Mouse (Mus musculus) kidney, embryonic 14.5 days (tissue): ENCODE measurements around the gene Ttc3. TPM values are rescaled to one million over a fixed set of nuclear protein-coding genes. Genes with fewer than 3 reads are reported as not detected.
"Not testable (repeated sequence)": the region's sequence is repeated elsewhere in the genome, so short reads cannot be mapped to it uniquely, and the experiment has no call there.

Experiments used
- ATAC-seq: fragments of 200-750 bp; cut with Nextera tagmentation; 2 replicates; pipeline ENCODE4 v1.8.0; 2017; ENCODE audit warnings: moderate number of reproducible peaks, mild to moderate bottlenecking, moderate TSS enrichment, moderate library complexity; ENCODE audit not compliant: low FRiP score, low TSS enrichment
- H3K27ac ChIP-seq: fragments of 300-500 bp; sonication (generic); 2 replicates; pipeline ENCODE4 v1.5.1; 2014; ENCODE audit warnings: low read depth, mild to moderate bottlenecking, low read length, moderate library complexity, mixed read lengths
- H3K27me3 ChIP-seq: fragments of 300-500 bp; sonication (generic); 2 replicates; pipeline ENCODE4 v1.6.1; 2014; ENCODE audit warnings: mild to moderate bottlenecking, low read length; ENCODE audit not compliant: control insufficient read depth, insufficient read depth
- H3K36me3 ChIP-seq: fragments of 300-500 bp; sonication (generic); 2 replicates; pipeline ENCODE4 v1.6.1; 2014; ENCODE audit warnings: low read length, mixed read lengths; ENCODE audit not compliant: control insufficient read depth, insufficient read depth
- H3K4me1 ChIP-seq: fragments of 300-500 bp; sonication (generic); 2 replicates; pipeline ENCODE4 v1.6.1; 2014; ENCODE audit warnings: low read length, mixed read lengths; ENCODE audit not compliant: control insufficient read depth, insufficient read depth
- H3K4me2 ChIP-seq: fragments of 300-500 bp; sonication (generic); replicated peaks from 2 replicates; pipeline ENCODE4 v1.6.1; 2014; ENCODE audit warnings: low read depth, mild to moderate bottlenecking, low read length
- H3K4me3 ChIP-seq: fragments of 300-500 bp; sonication (generic); 2 replicates; pipeline ENCODE4 v1.5.1; 2014; ENCODE audit warnings: mild to moderate bottlenecking, low read length
- H3K9ac ChIP-seq: fragments of 300-500 bp; sonication (generic); 2 replicates; pipeline ENCODE4 v1.6.1; 2014; ENCODE audit warnings: low read depth, mild to moderate bottlenecking, low read length, moderate library complexity
- H3K9me3 ChIP-seq: fragments of 300-500 bp; sonication (generic); 2 replicates; pipeline ENCODE4 v1.6.1; 2016; ENCODE audit warnings: low read length; ENCODE audit not compliant: control insufficient read depth
- WGBS: fragments of 180-500 bp; shearing (Covaris S2); extraction: QIAGEN DNeasy Blood & Tissue Kit; methylation state at CpG from one replicate; pipeline ENCODE4 v1.1.7; 2014; 5-methylcytosine and 5-hydroxymethylcytosine counted together
- polyA plus RNA-seq: library from polyadenylated mRNA; unstranded; fragments of >200 nt; fragmentation: Nextera tagmentation; extraction: Ambion mirVana; gene quantifications from 2 replicates; pipeline ENCODE4 v1.2.1, GENCODE M21; 2014

Gene Ttc3
- polyA plus RNA-seq, 1 experiment from 2014 or later: 269 TPM

GRCm38 (mm10) chr16:94489326-94489725, 118.9 kb downstream of the Ttc3 start:
- no peaks in the 10 kb centered on the region for H3K27me3 ChIP-seq
- H3K27ac ChIP-seq: no peak overlapping the region
- H3K36me3 ChIP-seq: no peaks in the 10 kb centered on the region
- no peak overlapping the region for H3K4me3 ChIP-seq
- H3K4me1 ChIP-seq: no peaks in the 10 kb centered on the region
- H3K9me3 ChIP-seq: no peaks in the 10 kb centered on the region
- WGBS: 92% methylated on average over 5 of the region's 5 CpGs
- H3K4me2 ChIP-seq: no peak overlapping the region
- no peak overlapping the region for H3K9ac ChIP-seq
- ATAC-seq: no peak

GRCm38 (mm10) chr16:94497176-94497575, 126.8 kb downstream of the Ttc3 start:
- H3K9me3 ChIP-seq, H3K27me3 ChIP-seq, H3K4me3 ChIP-seq, ATAC-seq, H3K4me1 ChIP-seq, H3K4me2 ChIP-seq, H3K27ac ChIP-seq, H3K9ac ChIP-seq: not testable (repeated sequence)
- WGBS: 96% methylated on average over 7 of the region's 7 CpGs
- H3K36me3 ChIP-seq: peaks cover 48% of the 10 kb centered on the region

DNA sequence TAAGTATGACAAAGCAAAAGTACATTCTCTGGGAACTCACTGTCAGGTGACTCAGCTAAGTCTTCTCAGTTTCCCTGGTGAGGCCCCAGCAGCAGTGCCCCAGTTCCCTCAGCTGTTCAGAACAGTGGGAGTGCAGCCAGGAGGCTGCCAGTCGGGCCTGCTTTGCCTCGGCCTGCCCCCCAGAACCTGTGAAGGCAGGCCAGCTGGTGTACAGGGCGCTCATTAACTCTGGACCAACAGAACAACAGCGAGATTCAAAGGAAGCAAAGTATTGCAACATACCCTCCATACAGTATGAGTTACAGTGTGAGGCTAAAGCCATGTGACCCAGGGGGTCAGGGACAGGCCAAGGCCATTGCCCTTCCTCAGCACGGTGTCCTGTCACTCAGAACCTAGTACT, 127.5 kb downstream of the Ttc3 start:
- Histone ChIP-seq H3K9me3 (no peaks in the 10 kb centered on the region), H3K4me2 (no peak overlapping the region), H3K9ac (no peak overlapping the region), H3K4me3 (no peak overlapping the region), H3K36me3 (peaks cover 50% of the 10 kb centered on the region), H3K27me3 (no peaks in the 10 kb centered on the region), H3K27ac (no peak overlapping the region), H3K4me1 (no peaks in the 10 kb centered on the region)
- ATAC-seq: no peak
- 85% methylated on average over 5 of the region's 5 CpGs for WGBS

DNA sequence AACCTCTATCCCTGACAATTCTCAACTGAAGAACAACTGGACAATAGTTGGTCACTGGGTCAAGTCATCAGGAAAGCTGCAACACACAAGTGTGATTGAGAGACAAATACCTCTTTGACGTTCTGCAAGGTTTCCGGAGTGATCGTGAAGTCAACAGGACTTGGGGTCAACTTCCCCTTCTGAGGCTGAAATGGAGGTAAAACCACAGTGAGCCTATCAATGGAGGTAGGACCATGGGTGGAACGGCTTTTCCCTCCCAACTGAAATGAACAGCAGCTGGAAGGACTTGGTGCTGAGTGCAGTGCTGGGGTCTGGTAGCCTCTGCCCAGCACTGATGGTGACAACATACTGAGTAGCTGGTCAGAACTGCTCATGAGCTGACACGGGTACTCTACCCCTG, 133.8 kb downstream of the Ttc3 start:
- no peak for ATAC-seq
- H3K4me1 ChIP-seq: no peaks in the 10 kb centered on the region
- no peak overlapping the region for H3K27ac ChIP-seq
- H3K9ac ChIP-seq: no peak overlapping the region
- no peak overlapping the region for H3K4me3 ChIP-seq
- H3K4me2 ChIP-seq: no peak overlapping the region
- H3K9me3 ChIP-seq: no peaks in the 10 kb centered on the region
- no peaks in the 10 kb centered on the region for H3K27me3 ChIP-seq
- 95% methylated on average over 5 of the region's 5 CpGs for WGBS
- H3K36me3 ChIP-seq: peaks cover 63% of the 10 kb centered on the region

DNA sequence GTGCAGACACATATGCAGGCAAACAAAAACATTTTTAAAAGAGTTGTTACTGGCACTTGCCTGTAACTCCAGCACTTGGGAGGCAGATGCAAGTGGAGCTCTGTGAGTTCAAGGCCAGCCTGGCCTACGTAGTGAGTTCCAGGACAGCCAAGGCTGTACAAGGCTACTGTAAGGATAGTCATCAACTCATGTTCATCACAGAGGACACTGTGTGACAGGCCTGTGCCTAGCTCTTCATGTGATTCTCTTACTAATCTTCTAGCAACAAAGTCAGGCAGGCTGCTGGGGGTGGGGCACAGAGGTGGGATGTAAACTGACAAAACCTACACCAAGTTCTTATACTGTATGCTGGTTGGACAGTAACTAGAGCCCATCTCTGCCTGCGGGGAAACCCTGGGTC, 136.7 kb downstream of the Ttc3 start:
- 93% methylated on average over 2 of the region's 2 CpGs for whole genome bisulfite sequencing
- no peaks in the 10 kb centered on the region for H3K4me1 ChIP-seq
- no peaks in the 10 kb centered on the region for H3K9me3 ChIP-seq
- H3K9ac ChIP-seq: no peak overlapping the region
- no peak overlapping the region for H3K4me2 ChIP-seq
- H3K27ac ChIP-seq: no peak overlapping the region
- no peaks in the 10 kb centered on the region for H3K27me3 ChIP-seq
- peaks cover 52% of the 10 kb centered on the region for H3K36me3 ChIP-seq
- H3K4me3 ChIP-seq: no peak overlapping the region
- ATAC-seq: no peak

GRCm38 (mm10) chr16:94508769-94509168, 138.4 kb downstream of the Ttc3 start:
- no peak overlapping the region for H3K4me2 ChIP-seq
- 83% methylated on average over 8 of the region's 8 CpGs for WGBS
- ATAC-seq: no peak
- no peaks in the 10 kb centered on the region for H3K27me3 ChIP-seq
- no peak overlapping the region for H3K27ac ChIP-seq
- no peaks in the 10 kb centered on the region for H3K9me3 ChIP-seq
- H3K4me1 ChIP-seq: no peaks in the 10 kb centered on the region
- no peak overlapping the region for H3K9ac ChIP-seq
- H3K36me3 ChIP-seq: peaks cover 39% of the 10 kb centered on the region
- H3K4me3 ChIP-seq: no peak overlapping the region

DNA sequence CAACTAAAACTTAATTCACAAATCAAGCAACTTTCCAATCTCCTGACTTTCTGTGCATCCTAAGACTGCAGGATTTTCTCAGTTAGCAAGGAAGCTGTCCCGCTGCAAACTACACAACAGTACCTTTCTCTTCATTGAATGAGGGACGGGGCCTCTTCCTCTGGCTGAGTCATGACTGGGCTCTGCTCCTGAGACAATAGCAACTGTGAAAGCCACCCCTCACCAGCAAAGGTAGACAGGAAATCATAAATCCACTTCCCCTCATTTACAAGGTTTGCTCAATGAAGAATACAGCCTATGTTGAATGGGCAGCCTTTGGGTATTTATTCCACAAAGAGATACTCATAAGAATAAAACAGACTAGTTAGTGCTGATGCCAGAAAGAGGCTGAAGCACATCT, 139.6 kb downstream of the Ttc3 start:
- 88% methylated on average over 2 of the region's 2 CpGs for WGBS
- no peak for ATAC-seq
- H3K27me3 ChIP-seq: no peaks in the 10 kb centered on the region
- H3K4me2 ChIP-seq: no peak overlapping the region
- no peak overlapping the region for H3K27ac ChIP-seq
- H3K4me1 ChIP-seq: no peaks in the 10 kb centered on the region
- no peak overlapping the region for H3K4me3 ChIP-seq
- no peaks in the 10 kb centered on the region for H3K9me3 ChIP-seq
- peaks cover 31% of the 10 kb centered on the region for H3K36me3 ChIP-seq
- no peak overlapping the region for H3K9ac ChIP-seq

GRCm38 (mm10) chr16:94517606-94518005, 147.2 kb downstream of the Ttc3 start:
- no peak overlapping the region for H3K27ac ChIP-seq
- no peak for ATAC-seq
- no peak overlapping the region for H3K4me2 ChIP-seq
- H3K4me3 ChIP-seq: no peak overlapping the region
- no peaks in the 10 kb centered on the region for H3K9me3 ChIP-seq
- H3K27me3 ChIP-seq: no peaks in the 10 kb centered on the region
- 98% methylated on average over 2 of the region's 2 CpGs for WGBS
- peaks cover 4% of the 10 kb centered on the region; the same call in 1 of the 2 replicates for H3K36me3 ChIP-seq
- no peaks in the 10 kb centered on the region; the same call in 1 of the 2 replicates for H3K4me1 ChIP-seq
- H3K9ac ChIP-seq: no peak overlapping the region
